Mouse (Mus musculus) intestine, postnatal 0 days (tissue): ENCODE measurements around the gene Tmem120b. TPM values are rescaled to one million over a fixed set of nuclear protein-coding genes. Genes with fewer than 3 reads are reported as not detected.

Experiments
- ATAC-seq: fragments of 200-750 bp; cut with Nextera tagmentation; 2 replicates; pipeline ENCODE4 v1.8.0; 2017; ENCODE audit warnings: mild to moderate bottlenecking, moderate TSS enrichment, moderate library complexity
- H3K27ac ChIP-seq: fragments of 300-500 bp; sonication (generic); 2 replicates; pipeline ENCODE4 v1.5.1; 2014; ENCODE audit warnings: mild to moderate bottlenecking, low read depth, low read length, moderate library complexity
- H3K27me3 ChIP-seq: fragments of 300-500 bp; sonication (generic); replicated peaks from 2 replicates; pipeline ENCODE4 v1.6.1; 2014; ENCODE audit warnings: low read length, mixed read lengths; ENCODE audit not compliant: control insufficient read depth, insufficient read depth
- H3K36me3 ChIP-seq: fragments of 300-500 bp; sonication (generic); 2 replicates; pipeline ENCODE4 v1.6.1; 2014; ENCODE audit warnings: mild to moderate bottlenecking, moderate library complexity; ENCODE audit not compliant: control insufficient read depth, insufficient read depth
- H3K4me1 ChIP-seq: fragments of 300-500 bp; sonication (generic); replicated peaks from 2 replicates; pipeline ENCODE4 v1.6.1; 2014; ENCODE audit warnings: antibody characterized with exemption, low read length, mixed read lengths; ENCODE audit not compliant: control insufficient read depth, insufficient read depth
- H3K4me2 ChIP-seq: fragments of 300-500 bp; sonication (generic); replicated peaks from 2 replicates; pipeline ENCODE4 v1.6.1; 2014; ENCODE audit warnings: low read depth, mild to moderate bottlenecking, moderate library complexity
- H3K4me3 ChIP-seq: fragments of 300-500 bp; sonication (generic); 2 replicates; pipeline ENCODE4 v1.5.1; 2014; ENCODE audit warnings: low read depth, low read length
- H3K9ac ChIP-seq: fragments of 300-500 bp; sonication (generic); 2 replicates; pipeline ENCODE4 v1.6.1; 2014; ENCODE audit warnings: mild to moderate bottlenecking, low read depth, low read length
- H3K9me3 ChIP-seq: fragments of 300-500 bp; sonication (generic); 2 replicates; pipeline ENCODE4 v1.6.1; 2016; ENCODE audit warnings: mixed run types; ENCODE audit not compliant: control insufficient read depth
- CTCF ChIP-seq: sonication (generic); IDR thresholded peaks from 2 replicates; pipeline ENCODE4 v1.5.1; 2016; ENCODE audit warnings: low read depth, mild to moderate bottlenecking, control low read depth, antibody characterized with exemption, moderate library complexity
- WGBS: fragments of 180-500 bp; shearing (Covaris S2); extraction: QIAGEN DNeasy Blood & Tissue Kit; methylation state at CpG from one replicate; pipeline ENCODE4 v1.1.7; 2014; 5-methylcytosine and 5-hydroxymethylcytosine counted together
- polyA plus RNA-seq: library from polyadenylated mRNA; unstranded; fragments of >200 nt; fragmentation: Nextera tagmentation; extraction: Ambion mirVana; gene quantifications from 2 replicates; pipeline ENCODE4 v1.2.1, GENCODE M21; 2015

Gene Tmem120b
- 3.2 and 4.2 TPM in 2 replicates for polyA plus RNA-seq

DNA sequence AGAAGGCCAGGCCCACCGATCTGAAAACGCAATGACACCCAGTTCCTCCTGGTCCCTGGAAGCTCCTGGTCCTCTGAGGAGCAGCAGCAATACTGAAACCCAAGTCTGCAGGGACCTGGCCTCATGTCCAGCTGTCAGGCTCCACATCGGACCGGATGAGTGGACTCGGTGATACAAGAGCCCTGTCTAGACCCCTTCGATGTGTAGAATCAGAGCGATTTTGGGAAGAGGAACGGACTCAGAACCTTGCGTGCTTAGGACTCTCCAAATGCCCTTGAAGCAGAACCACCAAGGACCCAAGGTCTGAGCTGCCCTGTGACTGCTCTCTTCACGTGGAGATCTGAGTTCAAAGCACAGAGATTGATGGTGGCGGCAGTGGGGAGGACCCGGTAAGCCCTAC lies at the start of gene Tmem120b:
Tmem120b (plus strand) TSS at position 301 of the 400 bp plus-strand sequence.
- no peak for ATAC-seq
- no peak for TF ChIP-seq CTCF
- Histone ChIP-seq H3K4me3 (no peak within 1 kb of the TSS), H3K27ac (no peak within 1 kb of the TSS), H3K4me2 (no peak within 1 kb of the TSS), H3K9me3 (no peaks in the 10 kb centered on the region), H3K9ac (no peak within 1 kb of the TSS), H3K36me3 (no peaks in the 10 kb centered on the region), H3K4me1 (no peaks in the 10 kb centered on the region), H3K27me3 (no peaks in the 10 kb centered on the region)
- 87% methylated on average over 12 of the region's 12 CpGs for WGBS

DNA sequence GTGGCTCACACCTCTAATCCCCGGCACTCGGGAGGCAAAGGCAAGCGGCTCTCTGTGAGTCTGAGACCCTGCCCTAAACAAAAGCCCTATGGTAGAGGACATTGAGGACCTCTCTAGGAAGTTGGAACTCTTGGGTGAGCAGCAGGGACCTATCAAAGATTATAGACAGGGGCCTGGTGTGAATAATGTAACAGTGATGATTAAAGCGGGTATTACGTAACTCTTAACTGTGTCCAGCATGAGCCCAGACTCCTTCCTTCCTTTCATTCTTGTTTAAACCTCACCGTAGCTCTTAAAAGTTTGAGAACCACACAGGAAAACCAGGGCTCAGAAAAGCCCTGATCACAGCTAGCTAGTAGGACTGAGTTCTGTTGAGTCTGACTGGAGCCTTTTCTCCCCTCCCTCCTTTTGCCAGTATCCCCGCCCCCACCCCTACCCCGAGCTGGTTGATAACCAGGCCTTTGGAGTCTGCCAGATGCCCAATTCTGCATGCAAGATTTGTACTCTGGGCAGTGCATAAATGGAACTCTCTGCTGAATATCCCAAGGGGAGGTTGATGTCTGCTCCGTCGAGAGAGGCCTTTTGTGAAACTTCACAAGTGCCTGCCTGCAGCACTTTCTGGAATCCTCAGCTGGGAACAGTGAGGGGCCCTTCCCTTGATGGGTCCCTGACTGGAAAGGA lies 48.7 kb upstream of the Tmem120b start:
- Histone ChIP-seq H3K4me1 (0 out of 2 replicates have a peak, but pooled peaks cover 4% of the 10 kb centered on the region), H3K27ac (no peak overlapping the region), H3K9me3 (no peaks in the 10 kb centered on the region), H3K4me3 (no peak overlapping the region), H3K9ac (no peak overlapping the region), H3K27me3 (no peaks in the 10 kb centered on the region), H3K4me2 (no peak overlapping the region; the same call in 1 of the 2 replicates), H3K36me3 (peaks cover 5% of the 10 kb centered on the region; the same call in 1 of the 2 replicates)
- 55% methylated on average over 10 of the region's 10 CpGs for WGBS
- ATAC-seq: no peak
- TF ChIP-seq CTCF: no peak

DNA sequence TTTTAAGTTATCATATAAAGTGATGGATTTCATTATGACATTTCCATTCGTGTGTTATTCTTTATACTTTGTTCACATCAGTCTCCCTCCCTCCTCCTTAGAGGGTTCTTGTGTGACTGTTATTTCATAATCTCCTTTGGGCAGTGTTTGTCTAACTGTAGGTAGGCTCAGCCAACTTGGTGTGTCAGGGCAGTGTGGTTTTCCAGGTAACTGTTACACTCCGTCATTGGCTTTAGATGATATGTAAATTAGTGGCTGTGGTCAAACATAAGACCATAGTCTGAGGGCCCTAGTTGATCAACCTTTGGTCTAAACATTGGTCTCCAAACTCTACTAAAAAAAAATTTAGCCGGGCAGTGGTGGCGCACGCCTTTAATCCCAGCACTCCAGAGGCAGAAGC lies 47.8 kb upstream of the Tmem120b start:
- Histone ChIP-seq H3K4me1 (0 out of 2 replicates have a peak, but pooled peaks cover 4% of the 10 kb centered on the region), H3K4me3 (no peak overlapping the region), H3K9ac (no peak overlapping the region), H3K27ac (no peak overlapping the region), H3K27me3 (no peaks in the 10 kb centered on the region), H3K4me2 (no peak overlapping the region), H3K36me3 (peaks cover 5% of the 10 kb centered on the region; the same call in 1 of the 2 replicates), H3K9me3 (no peaks in the 10 kb centered on the region)
- no peak for TF ChIP-seq CTCF
- WGBS: 93% methylated on average over 5 of the region's 5 CpGs
- ATAC-seq: no peak

DNA sequence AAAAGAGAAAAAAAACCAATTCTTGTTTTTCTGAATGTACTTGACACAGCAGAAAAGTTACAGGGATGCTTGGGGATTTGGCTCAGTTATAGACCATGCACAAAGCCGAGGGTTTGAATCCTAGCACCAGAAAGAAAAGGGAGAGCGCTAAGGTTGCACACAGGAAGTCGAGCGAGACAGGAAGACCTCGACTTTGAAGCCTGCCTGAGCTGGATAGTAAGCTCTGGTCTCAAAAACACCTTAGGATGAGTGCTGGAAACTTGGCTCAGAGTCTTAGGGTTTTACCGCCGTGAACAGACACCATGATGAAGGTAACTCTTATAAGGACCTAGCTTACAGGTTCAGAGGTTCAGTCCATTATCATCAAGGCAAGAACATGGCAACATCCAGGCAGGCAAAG lies 46.8 kb upstream of the Tmem120b start:
- no peak overlapping the region for H3K4me3 ChIP-seq
- 86% methylated on average over 7 of the region's 7 CpGs for WGBS
- no peaks in the 10 kb centered on the region for H3K9me3 ChIP-seq

DNA sequence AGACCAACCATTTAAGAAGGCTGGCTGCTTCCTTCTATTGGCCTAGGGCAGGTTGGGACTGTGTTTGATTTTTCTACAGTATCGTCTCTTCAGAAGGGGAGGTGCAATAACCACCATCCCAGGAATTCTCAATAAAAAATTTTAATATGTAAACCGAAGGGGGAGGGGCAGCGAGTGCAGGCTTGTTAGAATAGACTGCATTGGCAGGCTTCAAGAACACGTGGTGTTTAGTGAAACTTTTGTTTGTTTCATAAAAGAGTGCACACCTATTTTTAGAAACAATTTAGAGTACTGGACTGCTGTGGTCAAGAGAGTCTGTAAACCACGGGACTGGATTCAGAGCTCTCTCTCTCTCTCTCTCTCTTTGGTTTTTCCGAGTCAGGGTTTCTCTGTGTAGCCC lies 45.2 kb upstream of the Tmem120b start:
- no peak overlapping the region for H3K4me2 ChIP-seq
- no peak overlapping the region for H3K9ac ChIP-seq
- peaks cover 5% of the 10 kb centered on the region; the same call in 1 of the 2 replicates for H3K36me3 ChIP-seq
- ATAC-seq: no peak
- no peaks in the 10 kb centered on the region for H3K4me1 ChIP-seq
- no peaks in the 10 kb centered on the region for H3K9me3 ChIP-seq
- no peaks in the 10 kb centered on the region for H3K27me3 ChIP-seq
- WGBS: 62% methylated on average over 6 of the region's 6 CpGs
- H3K27ac ChIP-seq: no peak overlapping the region
- H3K4me3 ChIP-seq: no peak overlapping the region
- no peak for TF ChIP-seq CTCF

More for the DNA sequence above, 46.8 kb upstream of the Tmem120b start:
- no peak overlapping the region for H3K9ac ChIP-seq
- no peak for TF ChIP-seq CTCF
- H3K36me3 ChIP-seq: peaks cover 5% of the 10 kb centered on the region; the same call in 1 of the 2 replicates
- H3K27me3 ChIP-seq: no peaks in the 10 kb centered on the region
- H3K4me1 ChIP-seq: 0 out of 2 replicates have a peak, but pooled peaks cover 4% of the 10 kb centered on the region
- ATAC-seq: no peak
- no peak overlapping the region for H3K4me2 ChIP-seq
- H3K27ac ChIP-seq: no peak overlapping the region

DNA sequence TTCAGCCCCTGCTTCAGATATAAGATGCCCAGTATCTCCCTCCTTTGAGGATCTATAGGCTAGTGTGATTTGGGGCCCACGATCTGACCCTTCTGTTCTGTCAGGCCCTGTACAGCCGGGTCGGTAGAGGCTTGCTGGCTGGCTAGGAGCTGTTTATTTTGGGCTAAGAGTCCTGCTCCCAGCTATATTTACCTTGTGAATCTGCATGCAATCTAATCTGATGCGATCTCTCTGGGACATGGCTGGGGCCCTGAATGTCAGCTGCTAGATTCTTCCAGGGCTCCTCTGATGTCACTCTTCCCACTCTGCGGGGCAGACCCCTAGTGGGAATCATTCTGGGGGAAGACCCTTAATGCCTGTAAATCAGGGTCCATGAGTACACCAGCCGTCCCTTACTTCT lies 43.9 kb upstream of the Tmem120b start:
- H3K9me3 ChIP-seq: no peaks in the 10 kb centered on the region
- WGBS: 72% methylated on average over 6 of the region's 6 CpGs
- no peak overlapping the region for H3K9ac ChIP-seq
- no peaks in the 10 kb centered on the region for H3K4me1 ChIP-seq
- ATAC-seq: no peak
- H3K4me2 ChIP-seq: no peak overlapping the region
- no peak overlapping the region for H3K4me3 ChIP-seq
- no peak for TF ChIP-seq CTCF
- no peaks in the 10 kb centered on the region for H3K27me3 ChIP-seq
- no peak overlapping the region for H3K27ac ChIP-seq
- peaks cover 7% of the 10 kb centered on the region for H3K36me3 ChIP-seq
